Mouse (Mus musculus) thymus, adult 18-20 months (tissue): ENCODE data around the gene Nelfe.
A peak's percentile ranks its signal among the peaks of the same experiment; 100 is the strongest.

Experiments used
- DNase-seq, 2 experiments: peaks; one replicate each; pipeline ENCODE4 v3.0.0; 2022; ENCODE audit warnings: mixed read lengths in 2 of 2

The Nelfe gene

DNA sequence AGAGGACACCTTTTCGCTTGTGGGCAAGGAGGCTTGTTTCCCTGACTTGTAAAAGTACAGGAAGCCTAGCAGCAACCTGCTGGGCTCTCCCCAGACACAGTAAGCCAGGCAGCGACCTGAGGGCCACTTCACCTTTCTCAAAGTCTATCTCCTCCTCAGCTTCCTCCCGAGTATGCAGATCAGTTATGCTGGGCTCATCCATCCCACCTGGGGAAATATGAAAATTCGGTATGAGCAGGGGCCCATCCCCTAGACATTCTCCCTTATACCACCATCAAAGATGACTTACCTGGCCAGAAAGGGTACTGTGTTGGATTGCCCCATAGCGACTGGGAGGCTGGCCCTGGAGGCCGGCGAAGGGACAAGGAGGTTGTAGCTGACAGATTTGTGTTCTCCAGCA lies 2.6 kb upstream of the Nelfe start:
- no peak for DNase-seq

DNA sequence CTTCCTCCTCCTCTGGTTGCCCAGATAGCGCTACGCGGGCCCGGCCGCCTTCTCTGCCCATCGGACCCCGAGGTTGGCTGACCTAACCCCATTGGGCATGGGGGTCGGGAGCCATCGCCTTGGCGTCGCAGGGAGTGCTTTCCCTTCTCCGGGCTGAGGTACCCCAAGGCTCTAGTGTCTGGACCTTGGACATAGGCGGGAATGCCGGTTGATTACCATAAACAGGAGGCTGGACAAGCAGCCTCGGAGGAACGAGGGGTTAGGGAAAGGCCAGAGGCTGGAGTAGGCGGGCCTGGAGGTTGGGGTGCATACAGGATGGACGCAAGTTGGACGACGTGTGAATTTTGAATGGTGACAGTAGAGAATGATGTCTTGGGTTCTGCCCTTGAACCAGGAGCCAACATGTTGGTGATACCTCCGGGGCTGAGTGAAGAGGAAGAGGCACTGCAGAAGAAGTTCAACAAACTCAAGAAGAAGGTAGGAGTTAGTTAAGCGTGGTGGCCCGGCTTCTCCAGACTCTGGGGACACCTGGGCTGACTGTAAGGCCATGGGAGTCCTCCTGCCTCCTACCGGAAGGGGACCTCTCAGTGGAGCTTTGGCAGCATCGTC lies 430 bp downstream of the Nelfe start:
- no peak for DNase-seq

DNA sequence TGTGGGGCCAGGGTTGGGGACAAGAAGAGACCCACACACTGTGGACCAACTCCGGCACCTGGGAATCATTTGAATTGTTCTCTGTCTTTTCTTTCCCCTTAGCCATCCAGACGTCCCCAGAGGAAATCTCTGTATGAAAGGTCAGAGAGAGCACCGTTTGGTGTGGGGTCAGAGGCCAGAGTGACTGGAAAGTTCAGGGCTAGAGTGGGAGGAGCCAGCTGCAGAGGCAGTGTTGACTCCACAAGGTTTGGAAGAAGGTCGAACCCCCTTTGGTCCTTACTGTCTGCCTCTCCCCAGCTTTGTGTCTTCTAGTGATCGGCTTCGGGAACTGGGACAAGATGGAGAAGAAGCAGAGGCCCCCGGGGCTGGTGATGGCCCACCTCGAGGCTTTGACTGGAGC lies 3.3 kb downstream of the Nelfe start:
- no peak for DNase-seq

DNA sequence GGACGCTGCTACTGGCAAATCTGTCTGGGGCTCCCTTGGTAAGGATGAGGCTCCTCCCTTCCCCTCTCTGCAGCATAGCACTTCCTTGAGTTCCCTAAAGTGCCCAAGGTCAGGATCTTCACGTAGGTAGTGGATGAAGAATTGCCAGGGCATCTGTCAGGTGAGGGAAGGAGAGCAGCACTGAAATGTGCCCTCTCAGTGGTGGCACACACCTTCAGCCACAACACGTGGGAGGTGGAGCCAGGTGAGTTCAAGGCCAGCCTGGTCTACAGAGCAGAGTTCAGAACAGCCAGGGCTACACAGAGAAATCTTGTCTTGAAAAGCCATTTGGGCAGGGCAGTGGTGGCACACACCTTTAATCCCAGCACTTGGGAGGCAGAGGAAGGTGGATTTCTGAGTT lies 4.6 kb downstream of the Nelfe start:
- DNase-seq, result no peak

DNA sequence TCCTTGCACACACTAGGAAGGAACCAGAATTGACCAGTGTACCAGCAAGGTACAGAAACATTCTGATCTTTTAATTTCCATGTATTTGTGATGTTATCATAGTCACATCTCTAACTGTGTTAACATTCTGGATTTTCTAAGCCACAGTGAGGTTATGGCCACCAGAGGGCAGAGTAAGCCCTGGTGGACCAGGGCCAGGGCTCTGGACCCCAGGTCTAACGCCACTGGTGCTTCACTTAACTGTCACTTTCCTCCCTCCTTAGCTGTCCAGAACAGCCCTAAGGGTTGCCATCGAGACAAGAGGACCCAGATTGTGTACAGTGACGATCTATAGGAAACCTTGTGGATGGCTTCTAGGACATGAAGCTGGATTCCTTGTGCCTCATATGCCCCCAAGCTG lies 5.6 kb downstream of the Nelfe start:
- DNase-seq, result no peak

DNA sequence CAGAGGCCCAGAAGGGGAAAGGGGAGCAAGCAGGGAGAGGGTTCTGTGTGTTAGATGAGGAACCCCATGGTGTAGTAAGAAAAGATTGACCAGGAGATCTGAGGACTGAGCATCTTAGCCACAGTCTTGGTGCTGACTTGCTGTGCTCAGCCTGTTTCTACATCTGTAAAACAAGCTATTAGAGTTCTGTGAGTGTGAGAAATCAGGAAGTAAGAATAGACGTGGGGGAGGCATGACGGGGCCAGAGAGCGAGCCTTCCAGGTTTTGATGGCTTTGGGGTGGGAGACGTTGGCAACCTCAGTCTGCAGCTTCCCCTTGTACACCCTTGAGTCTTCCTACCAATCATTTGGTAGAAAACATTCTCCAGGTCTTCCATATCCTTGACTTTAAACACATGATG lies 8.5 kb downstream of the Nelfe start:
- peak in 1 of 2 experiments; percentile 1 for DNase-seq

DNA sequence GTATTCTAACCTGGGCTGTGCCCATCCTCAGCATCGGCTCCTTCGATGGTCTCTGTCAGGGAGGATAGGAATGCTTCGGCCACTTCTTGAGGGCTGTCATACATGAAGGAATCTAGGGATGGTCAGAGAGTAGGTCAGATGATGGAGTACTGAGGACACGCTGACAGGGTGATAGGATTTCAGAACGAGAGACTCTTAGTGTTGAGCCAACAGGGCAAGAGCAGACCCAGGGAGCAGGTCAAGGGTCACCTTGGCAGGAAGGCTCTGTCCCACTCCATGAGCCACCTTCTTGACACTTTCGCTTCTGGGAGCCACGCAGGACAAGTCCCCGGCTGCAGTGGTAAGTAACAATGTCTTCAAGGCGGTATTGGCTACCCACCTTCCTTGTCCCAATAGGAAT lies 10.3 kb downstream of the Nelfe start:
- DNase-seq, result no peak

DNA sequence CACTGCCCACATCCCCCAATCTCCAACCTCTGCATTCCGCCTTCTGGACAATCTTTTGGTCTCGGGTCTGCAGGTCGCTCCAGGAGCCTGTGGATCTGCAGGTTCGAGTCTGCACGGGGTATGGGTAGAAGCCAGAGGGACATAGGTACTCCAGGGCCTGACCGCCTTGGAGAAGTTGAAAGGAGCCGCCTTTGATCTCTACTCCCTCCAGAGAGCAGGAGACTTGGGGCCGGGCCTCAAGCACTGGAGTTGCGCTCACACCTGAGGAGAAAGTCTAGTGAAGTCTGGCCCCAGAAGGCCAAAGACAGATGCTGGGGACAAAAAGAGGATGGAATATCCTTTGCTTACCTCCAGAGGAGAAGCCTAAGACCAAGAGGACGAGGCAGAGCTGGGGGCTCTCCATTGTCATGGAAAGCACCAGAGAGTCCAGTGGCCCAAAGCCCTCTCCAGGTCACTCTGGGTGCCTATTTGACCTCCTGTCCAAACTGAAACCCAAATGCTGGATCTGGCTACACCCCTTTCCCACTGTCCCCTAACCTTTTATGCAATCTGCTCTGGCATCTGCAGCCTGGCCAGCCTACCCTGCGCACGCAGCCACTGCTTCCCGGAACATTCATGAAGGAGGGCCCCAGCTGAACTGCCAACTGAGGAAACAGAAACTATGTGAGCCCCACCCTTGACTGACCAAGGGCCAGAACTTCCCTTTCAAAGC lies 11.7 kb downstream of the Nelfe start:
- DNase-seq, result no peak

DNA sequence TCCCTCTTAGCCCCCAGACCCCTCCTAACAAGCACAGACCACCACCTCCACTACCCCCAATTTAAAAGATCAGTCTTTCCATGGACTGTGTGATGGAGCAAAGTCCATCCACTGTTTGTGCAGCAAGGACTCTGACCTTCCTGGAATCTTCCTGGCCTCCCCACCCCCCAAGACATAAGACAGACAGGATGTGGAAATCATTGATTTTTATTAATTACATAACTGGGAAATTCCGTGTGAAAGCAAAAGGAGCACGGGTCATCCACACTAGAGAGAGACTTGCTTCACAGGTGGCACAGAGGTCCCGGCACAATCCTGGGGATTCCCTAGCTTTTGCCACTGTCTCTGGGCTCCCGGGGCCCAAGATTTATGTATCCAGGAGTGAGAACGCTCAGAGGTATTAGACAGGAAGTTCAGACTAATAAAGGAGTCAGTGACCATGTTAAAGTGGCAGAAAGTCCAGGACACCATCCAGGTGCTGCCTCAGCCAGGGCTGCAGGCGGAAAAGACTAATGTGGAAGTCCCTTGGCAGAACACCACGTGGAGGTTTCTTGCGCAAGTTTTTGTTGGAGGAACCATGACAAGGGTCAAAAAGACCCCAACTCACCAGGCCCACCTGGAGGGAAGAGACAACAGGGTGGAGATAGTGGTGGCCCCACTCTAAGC lies 12.4 kb downstream of the Nelfe start, which contains the start of gene Cfb:
Gene Cfb, minus strand, starts transcription at position 103 of the 666 bp plus-strand sequence.
- DNase-seq, result no peak

DNA sequence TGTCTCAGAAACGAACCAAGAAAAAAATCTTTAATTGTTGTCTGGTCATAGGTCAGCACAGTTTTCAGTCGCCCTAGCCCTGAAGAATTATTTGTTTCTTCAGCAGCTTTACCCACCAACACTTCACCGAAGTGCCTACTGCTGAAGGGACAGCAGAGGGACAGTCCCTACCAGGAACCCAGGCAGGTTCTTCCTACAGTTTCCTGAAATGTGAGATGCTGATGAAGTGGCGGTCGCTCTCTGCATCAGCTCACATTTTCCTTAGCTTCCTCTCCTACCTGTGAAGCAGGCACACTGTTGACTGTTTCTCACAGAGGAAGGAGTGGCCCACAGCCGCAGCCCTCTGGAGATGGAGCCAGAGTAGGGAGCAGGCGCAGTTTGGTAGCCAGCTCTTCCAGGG lies 15.8 kb downstream of the Nelfe start:
- no peak for DNase-seq

DNA sequence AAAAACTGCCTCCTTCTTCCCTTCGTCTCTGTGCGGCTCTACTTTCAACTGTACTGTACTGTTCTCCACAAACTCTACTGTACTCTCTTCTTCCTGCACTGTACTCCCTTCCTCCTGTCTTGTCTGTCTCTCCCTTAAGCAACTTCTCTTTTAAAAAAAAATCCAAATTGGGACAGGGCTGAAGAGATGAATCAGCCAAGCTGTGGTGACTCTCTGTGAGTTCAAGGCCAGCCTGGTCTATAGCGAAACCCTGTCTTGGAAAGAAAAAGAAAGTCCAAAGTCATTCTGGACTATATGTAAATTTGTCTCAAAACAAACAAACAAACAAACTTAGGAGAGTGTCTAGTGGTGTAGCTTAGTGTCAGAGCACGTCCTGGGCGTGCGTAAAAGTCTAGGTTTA lies 24.1 kb downstream of the Nelfe start:
- no peak for DNase-seq

DNA sequence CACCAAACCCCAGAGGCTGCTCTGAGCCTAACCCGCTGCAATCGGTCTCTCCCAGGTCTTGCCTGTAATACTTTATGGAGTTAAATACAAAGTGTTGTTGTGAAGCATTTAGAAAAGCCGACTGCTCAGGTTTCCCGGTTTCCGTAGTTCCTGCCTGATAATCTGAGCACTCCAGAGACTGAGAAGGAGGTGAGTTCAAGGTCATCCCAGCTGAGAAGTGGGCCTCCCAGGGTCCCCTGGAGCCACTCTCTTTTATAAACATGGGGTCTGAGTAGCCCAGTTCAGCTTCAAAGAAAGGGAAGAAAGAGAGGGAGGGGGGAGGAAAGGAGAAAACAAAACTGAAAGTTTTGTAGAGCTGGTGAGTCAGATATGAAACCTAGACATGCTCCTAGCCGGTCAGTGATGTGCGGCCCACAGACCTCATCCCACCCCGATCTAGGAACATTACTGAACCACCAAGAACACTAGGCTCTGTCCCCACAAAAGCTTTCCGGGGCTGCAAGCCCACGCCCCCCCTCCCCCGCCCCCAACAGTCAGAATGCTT lies 29.2 kb downstream of the Nelfe start, which contains the start of gene Zbtb12:
Gene Zbtb12, plus strand, starts transcription at position 148 of the 544 bp plus-strand sequence.
- no peak for DNase-seq

DNA sequence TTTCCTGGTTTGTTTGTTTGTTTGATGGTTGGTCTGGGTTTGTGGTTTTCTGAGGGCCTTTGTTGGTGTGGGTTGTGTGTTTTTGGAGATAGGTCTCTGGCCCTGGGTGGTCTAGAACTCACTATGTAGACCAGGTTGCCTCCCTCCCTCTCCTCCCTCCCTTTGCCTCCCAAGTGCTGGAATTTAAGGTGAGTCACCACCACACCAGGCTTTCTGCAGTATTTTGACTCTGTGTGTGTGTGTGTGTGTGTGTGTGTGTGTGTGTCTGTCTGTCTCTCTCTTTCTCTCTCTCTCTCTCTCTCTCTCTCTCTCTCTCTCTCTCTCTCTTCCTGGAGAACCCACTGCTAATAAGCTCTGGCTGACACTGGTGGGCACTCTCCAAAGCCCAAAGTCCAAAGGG lies 31.0 kb downstream of the Nelfe start:
- no peak for DNase-seq

DNA sequence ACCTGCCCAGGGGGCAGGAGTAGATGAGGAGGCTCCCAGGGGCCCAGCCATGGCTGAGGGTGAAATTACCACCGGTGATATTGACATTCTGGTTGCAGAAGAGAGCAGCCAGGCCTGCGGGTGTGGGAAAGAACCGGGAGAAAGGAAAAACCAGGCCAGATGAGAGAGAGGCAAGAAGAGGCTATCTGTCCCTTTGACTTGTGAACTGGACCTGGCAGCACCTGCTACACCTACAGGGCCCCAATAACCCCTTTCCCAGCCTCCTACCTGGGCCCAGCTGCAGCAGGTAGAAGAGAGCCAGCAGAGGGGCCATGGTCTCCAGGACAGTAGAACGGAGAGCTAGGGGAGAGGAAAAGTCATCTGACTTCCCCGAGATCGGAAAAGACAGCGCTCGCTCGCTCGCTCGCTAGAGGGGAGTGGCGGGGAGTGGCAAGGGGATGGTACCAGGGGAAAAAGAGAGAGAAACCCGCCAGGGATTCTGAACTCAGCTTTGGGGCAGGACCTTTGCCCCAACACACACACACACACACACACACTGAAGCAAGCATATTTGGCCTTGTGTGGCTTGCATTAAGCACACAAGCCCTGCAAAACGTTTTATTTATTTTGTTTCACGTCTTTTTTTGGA lies 31.6 kb downstream of the Nelfe start, which contains the start of gene Gm20547:
Gene Gm20547, minus strand, starts transcription at position 360 of the 628 bp plus-strand sequence.
- no peak for DNase-seq

DNA sequence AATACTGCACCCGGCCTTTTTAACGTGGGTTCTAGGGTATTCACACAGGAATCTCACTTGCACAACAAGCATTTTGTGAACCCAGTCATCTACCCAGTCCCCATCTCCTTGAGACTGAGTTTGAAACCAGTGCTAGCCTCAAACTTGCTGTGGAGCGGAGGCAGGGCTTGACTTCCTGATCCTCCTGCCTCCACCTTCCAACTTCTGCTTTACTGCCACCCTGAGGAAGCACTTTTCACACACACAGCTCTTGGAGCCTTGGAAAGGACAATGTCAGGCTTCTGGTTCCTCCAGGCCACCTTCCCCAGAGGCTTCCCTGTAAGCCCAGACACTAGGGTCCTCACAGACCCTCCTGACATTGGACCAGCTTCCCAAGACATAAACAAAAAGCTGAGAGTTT lies 33.1 kb downstream of the Nelfe start:
- no peak for DNase-seq

DNA sequence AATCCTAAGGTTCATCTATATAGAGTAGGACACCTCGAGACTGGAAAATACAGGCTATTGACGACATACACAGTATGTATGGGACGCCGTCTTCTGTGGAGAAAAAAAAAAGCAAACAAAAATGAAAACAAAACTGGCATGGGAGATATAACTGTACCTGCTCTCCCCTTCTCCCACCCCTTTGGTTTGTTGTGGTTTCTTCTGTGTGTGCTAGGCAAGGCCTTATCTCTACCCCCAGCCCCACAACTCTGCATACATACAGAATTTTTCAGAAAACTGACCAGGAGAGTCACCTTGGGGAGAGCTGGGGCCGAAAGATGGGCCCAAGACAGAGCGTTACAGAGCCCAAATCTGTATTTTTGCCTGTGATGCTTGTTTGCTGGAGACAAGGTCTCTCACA lies 34.5 kb downstream of the Nelfe start:
- no peak for DNase-seq

DNA sequence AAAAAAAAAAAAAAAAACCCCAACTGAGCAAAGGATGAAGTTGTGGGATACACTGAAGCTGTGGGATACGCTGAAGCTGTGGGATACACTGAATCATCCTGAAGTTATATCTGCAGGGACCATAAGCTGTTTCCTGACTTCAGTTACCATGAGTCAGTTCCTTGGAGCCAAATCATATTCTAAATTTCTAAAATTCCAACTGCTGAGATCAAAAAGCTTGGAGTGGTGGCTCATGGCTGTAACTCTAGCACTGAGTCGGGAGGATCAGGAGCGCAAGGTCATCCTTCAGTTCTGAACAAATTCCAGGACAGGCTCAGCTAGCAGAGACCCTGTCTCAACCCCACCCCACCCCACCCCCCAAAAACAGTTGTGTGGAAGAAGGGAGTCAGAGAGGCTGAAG lies 35.4 kb downstream of the Nelfe start:
- DNase-seq, result no peak

DNA sequence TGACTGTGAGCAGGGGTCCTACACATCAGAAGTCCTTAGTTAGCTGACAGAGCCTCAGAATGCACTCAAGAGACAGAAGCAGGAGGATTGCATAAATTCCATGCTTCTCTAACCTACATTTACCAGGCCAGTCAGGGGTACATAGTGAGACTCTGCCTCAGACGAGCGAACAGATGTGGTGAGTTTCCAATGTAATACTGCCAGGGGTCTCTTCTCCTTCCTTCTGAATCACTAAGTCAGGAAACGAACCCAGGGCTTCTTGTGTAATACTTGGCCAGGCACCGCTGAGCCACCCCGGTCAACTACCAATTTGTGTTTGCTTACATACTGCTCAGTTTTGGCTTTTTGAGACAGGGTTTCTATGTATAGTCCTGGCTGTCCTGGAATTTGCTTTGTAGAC lies 37.8 kb downstream of the Nelfe start:
- DNase-seq, result no peak

DNA sequence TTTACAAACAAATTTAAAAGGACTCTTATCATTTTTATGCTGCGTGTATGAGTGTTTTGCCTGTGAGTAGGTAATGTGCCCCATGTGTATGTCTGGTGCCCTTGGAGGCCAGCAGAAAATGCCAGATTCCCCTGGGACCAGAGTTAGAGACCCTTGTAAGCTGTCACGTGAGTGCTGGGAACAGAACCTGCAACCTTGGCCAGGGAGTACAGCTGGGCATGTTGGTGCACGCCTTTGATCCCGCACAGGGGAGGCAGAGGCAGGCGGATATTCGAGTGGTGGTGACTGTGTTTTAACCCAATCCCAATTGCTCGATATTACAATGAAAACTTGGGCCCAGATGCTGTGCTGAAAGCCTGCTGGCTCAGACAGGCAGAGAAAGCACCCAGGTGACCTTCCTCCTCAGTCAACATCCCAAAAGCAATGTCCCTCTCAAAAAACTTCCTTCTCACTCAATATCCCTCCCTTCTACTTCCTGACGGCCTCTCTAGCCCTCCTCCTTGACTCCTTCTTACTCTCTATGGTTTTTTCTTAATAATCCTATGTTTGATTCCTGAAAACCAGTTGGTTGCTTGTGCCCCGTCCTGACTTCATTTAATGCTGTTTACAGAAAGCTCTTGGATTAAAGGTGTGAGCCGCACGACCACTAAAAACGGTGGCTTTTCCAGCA lies 40.0 kb downstream of the Nelfe start:
- DNase-seq, result no peak

DNA sequence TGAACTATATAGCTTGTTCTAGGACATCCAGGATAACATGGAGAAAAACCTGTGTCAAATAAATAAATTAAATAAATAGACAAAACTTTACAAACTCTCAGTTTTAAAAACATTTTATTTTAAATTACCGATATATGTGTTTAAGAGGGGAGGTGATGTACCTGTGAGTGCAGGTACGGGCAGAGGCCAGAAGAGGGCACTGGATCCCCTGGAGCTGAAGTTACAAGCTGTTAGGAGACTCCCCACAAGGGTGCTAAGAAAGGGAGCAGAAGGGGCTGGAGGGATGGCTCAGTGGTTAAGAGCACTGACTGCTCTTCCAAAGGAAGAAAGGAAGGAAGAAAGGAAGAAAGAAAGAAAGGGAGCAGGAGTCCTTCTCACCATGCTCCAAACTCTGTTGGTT lies 41.2 kb downstream of the Nelfe start:
- DNase-seq, result no peak

DNA sequence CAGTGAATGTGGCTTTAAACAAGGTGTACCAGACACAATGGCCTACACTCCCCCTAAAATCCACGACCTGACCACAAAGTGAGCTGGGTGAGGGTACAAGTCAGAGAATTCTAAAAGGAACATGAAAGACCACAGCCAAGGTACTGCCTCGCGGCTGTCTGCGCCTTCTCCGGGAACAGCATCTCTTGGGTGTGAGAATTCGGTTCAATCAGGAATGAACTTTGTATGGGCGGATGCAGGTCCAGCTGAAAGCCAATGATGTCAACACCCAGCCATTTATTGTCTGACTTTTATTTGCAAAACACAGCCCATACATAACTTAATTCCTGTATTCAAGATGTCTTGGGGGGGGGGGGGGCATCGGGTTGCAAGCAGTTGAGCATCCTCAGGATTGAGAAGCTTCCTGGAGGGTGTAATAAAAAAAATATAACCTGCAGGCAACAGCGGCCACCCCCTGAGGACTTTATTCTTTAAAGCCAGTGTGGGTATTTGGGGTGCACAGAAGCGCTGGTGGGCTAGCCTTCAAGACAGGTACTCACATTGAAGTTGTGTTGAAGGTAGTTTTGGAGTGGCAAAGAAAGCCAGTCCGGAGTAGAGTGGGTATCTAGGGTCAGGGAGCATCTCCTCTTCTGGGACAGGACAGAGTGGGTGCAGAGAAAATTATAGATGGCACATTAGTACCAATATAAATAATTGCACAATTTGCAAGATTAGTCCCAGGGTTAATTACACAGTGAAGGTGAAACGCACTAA lies 43.1 kb downstream of the Nelfe start:
- DNase-seq, result no peak

DNA sequence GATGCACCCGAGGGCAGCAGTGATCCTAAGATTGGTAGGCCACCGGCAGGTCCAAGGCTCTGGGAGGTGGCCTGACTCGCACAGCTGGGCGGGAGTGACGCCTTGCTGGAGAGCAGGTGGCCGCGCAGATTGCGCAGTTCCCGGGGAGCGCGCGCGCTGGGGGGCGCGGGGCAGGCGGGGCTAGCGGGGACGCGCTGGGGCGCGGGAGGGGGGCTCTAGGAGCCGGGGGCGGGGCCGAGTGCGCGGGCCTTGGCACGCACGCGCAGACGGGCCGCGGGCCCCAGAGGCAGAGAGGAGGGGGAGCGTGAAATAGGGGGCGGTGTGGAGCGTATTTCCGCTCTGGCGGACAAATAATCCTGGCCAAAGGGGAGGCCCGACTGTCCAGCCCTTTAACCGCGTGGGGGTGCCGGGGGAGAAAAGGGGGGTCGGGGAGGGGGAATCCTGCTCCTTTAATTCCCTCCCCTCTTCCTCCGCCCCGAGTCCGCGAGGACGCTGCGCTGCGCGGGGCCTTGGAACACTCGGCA lies 43.9 kb downstream of the Nelfe start:
- DNase-seq, result peak; percentile 82 to 84
